Mouse (Mus musculus) layer of hippocampus, postnatal 10 days (tissue): Measurements from ENCODE around the gene Msi2. TPM values are rescaled to one million over a fixed set of nuclear protein-coding genes. Genes with fewer than 3 reads are reported as not detected.

Experiments
- DNase-seq, 2 experiments: peaks; one replicate each; pipeline ENCODE4 v3.0.0; 2021; ENCODE audit warnings: low spot score in 2 of 2
- total RNA-seq, 2 experiments: library from RNA; stranded (reverse); gene quantifications; 2 replicates each; pipeline ENCODE4 v1.2.3; 2021

Msi2 gene
- total RNA-seq, 2 experiments from 2014 or later: 97.4 to 97.6 TPM

DNA sequence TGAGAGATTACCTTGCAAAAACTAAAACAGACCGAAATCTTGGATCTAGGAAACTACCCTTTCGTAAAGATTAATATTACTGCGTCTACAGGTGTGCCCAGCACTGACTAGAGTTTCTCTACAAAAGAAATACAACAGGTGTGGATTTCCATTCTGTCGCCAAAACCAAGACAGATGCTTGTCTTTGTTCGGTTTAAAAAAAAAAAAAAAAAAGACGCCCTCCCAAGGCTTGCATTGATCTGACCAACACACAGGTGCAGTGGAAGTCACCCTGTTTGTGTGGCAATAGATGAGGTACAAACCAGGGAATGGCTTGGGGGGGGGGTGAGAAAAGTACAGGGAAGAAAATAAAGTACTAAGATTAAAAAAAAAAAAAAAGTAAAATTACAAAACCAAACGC, 4.2 kb downstream of the Msi2 start:
- no peak for DNase-seq

DNA sequence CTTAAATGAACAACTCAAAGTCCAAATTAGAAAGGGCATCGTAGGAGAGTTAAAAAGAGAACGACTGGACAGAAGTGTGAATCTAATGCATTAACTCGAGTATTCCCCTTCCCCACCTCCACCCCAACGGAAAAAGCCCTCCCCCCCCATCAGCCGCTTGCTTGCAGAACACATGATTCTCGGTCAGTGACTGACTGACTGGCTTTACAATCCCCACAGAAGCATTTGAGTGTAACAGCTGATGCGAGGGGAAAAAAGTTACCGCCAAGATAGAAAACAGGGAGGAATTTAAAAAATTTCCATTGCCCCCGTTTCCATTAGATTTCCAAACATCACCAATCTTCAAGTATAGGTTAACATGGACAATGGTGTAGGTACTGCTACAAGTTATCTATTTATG, 4.8 kb downstream of the Msi2 start:
- DNase-seq: no peak

DNA sequence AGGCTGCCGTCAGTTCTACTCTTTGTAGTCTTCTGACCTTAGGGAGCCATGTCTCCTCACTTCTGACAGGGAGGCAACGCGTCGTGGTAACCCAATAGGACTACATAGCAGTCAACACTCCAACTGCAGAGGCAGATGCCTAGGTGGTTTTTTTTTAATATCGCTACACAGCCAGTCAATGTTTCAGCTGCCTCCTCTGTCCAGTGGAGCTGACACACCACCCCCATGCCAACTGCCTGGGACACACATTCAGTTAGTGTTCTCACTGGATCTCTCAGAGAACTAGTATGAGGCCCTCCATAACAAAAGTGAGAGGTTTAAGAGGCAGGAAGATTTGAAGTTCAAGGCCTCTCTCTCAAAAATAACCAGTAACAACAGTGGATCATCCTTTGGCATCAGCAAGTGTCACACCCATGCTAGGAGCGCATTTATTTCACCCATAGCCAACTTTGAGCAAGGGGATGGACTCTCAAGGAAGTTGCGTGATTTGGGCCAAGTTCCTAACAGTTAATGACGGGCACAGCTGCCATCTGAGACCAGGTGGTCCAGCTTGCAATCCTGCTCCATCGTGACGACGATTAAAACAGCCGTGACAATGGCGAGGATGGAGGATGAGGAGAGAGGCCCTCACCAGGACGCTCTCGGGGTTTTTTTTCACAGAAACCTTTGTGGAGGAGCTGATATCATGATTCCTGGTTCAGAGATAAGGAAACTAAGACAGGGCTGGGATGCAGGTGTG, 8.3 kb downstream of the Msi2 start:
- DNase-seq: no peak

DNA sequence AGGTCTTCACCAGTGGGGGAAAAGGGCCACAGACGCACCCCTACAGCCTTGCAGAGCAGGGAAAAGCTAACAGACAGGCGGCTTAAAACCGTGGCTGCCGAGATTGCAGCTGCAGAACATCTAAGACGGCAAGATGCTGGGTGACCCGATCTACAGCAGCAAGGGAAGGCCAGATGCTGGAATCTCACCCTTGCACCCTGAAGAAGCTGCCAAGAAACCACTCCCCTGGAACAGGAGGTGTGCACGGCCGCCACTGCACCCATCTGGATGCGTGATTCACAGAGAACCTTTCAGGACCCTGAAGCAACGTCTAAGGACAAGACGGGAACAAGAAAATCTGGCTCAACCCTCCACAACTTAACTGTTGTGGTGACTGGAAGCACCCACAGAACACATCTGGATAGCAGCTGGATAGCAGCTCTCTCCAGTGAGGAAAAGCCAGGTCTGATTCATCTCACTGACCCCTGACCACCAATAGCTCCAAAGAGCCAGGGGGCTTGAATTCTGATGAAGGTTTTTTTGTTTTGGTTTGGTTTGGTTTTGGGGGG, 11.0 kb downstream of the Msi2 start:
- no peak for DNase-seq

DNA sequence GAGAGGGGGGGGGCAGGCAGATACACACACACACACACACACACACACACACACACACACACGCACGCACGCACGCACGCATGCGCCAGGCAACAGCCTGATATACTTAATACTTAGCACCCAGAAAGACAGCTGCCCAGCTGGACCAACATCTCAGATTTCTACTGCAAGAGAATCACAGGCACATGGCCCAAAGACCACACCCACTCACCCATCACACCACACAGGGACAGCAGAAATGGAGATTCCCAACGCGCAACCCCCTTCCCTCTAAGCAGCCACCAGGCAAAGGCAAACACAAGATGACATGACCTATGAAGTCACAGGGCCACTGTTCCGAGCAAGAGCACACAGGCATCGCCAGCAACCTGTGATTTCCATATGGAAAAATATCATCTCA, 13.6 kb downstream of the Msi2 start:
- no peak for DNase-seq

DNA sequence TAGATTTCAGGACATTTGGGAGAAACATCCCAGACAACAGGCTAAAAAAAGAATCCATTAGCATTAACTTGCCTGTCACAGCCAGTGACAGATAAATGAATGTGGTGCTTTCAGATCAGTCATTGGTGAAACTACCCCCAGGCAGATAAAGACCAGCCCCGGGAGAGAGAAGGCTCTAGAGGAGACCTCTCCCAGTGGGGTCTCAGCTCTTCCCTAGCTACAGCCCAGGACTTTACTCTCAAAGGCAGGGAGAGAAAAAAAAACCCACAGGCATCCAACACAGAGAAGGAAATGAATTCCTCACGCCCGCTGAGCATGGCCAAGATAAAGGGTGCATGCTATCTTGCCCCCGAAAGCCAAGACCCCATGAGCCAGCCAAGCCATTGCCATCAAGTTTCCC, 15.1 kb downstream of the Msi2 start:
- no peak for DNase-seq

DNA sequence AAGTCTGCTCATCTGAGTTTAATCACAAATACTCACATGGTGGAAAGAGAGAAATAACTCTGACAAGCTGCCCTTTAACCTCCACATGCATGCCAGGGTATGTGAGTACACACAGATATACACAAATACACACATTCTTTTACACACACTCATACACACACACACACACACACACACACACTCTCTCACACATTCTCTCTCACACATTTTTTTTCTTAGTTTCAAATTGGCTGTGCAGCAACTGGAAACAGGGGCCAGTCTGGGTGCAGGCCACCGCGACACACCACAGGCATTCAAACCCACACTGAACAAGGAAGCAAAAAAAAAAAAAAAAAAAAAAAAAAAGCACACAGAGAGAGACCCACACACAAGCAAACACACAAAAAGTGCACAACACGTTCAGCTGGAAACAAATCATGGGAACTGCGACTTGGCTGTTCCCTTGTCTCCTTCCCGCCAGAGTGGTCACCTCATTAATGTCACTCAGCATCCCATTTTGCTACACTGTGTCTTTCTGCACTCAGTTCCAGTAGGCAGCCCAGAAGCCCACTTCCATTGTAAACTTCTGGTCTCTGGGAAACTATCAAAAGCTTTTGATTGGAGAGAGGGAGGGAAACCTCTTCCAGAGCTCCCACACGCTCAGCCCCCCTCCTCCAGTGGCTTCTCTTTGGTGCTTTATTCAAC, 16.2 kb downstream of the Msi2 start:
- DNase-seq: no peak

DNA sequence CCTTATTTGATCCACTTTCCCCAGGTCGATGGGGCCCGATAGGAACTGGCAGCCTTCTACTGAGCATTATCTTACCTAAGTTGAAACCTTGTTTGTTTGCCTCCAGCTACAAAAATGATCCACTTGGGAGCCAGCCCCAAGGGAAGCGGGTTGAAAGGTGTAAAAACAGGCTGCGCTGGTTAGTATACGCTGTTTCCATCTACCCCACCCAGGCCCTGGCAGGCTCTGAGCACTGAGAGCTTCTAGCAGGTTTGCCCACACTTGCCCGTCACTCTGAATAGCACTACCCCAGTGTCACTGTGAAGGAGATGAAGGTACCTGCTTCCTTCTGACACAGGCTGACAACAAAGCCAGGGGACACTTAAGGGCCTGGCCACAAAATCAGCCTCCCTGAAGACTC, 17.3 kb downstream of the Msi2 start:
- DNase-seq: no peak

DNA sequence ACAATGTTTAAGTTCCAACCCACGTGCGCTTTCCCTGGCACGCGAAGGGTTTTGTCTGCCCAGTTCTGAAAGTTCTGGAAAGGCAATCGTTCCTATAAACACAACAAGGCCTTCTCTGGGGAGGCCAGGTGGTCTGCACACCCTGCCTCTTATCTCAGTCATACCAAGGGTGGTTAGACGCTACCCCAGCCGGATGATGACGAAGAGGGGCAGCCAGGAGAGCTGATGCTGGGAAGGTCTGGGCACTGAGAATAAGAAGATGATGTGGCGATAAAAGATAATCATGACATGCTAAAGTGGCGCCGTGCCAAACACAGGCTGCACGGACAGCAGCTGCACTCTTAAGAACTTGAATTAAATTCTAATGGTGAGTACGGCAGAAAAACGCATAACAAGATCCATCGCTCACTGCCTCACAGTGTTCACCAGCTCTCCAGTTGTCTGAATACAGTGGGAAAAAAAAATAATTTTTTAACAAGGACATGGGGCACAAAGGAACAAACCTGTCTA, 18.1 kb downstream of the Msi2 start:
- no peak for DNase-seq

DNA sequence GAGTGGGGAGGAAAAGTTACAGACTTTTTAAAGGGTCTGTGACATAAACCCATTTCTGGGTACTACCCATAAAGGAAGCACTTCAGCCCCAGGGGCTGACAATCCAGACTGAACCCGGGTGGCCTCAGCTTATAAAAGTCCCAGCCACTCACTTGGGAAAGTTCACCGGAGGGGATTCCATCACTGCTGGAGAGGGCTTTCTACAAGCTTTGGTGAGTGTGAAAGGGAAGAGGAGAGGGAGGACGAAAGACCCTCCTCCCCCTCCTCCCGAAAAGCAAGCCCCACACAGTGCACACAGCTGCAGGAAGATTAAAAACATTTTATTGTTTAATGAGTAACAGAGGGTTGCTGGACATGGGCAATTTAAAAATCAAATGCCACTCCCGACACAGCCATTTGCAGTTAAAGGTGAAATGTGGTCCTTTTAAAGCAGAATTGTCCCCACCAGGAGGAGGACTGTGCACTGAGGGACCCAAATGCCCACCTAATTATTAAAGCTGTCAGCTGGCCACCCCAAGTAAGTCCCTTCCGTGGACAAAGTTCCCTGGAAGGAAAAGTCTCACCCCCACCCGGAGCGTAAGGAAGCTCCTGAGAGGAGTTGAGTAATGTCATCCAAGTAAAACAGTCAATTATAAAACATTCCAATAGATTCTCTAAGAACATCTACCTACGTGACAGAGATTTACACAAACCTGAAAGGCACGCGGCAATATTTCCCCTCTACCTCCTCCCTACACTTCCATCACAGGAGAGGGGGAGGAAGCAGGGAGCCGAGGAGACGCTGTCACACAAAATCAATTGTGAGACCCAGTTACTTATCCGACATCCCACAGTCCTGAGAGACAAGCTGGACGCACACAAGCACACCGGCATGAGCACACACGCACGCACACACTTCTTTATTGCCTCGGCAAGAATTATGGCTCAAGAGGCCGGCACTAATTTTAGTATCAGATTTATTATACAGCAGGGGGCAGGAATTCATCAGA, 24.1 kb downstream of the Msi2 start:
- DNase-seq: no peak

DNA sequence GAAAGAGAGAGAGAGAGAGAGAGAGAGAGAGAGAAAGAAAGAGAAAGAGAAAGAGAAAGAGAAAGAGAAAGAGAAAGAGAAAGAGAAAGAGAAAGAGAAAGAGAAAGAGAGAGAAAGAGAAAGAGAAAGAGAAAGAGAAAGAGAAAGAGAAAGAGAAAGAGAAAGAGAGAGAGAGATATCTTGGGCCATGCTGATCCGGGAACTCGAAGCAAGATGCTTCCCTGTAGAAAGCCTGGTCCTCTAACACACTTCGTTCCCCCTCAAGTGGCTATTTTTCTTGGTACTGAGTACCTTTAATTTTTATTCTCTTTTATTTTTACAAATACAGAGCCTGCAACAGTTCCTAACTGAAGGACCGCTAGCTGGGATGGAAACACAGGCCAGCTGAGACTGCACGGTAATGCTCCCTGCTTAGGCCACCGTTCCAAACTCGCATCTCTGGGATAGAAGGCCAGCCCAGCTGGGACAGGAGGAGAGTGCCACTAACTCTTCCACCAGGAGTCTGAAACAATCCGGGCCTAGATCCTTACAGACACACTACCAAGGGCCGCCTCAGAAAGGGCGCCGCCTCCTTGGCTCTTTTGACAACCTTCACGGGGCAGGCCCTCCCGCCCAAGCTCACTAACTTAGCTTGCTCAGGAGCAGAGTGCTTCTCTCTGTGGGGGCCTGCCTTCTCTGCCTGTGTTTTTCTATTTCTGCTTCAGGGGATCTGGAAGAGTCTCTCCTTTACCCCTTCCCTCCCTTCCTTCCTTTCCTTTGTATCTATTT, 25.1 kb downstream of the Msi2 start:
- DNase-seq: no peak

DNA sequence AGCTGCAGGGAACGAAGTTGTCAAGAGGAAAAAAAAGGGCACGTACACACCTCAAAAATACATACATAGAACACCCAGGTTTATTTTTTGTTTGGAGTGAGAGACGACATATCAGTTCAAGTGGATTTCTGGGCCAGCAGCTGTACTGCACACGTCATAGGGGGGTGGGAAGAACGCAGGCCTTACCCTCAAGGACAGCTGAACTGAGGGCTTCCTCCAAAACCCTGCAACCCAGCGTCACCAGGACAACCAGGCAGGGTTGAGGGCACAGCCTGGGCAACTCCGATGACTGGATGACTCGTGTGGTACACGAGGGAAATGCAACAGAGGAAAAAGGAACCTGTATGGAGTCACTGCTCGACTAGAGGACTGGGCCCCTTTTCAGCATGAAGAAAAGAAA, 25.9 kb downstream of the Msi2 start:
- DNase-seq: no peak

DNA sequence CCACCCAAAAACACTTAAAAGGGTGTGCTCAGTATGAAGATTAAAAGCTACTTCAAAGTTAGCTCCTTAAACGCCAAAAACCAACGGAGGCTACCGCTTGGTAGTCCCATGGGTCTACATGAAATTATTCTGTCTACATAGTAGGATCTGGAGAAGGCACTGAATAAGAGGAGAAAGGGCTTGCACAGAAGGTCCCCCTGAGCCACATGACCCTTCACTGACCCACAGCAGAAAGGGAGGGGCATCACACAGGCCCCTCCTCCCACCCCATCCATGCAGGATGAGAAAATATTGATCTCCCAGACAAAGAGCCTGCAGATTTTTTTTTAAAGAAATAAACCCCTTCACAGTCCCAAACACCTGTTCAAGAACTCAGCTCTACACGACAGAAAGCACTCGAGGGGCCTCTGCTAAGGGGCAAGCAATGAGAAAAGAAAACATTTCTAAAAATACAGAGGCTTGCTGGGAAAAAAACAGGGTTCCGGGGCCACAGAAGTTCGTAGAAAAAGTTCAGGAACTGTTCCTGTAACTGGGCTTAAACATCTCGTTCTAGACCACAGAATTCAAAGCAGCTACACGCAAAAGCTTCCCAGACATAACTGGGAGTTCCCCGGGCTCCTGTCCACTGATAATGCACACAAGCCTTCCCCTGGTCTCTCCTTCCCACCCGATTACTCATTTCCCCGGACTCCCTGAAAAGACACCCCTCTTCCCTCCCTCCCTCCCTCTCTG, 27.6 kb downstream of the Msi2 start:
- no peak for DNase-seq

DNA sequence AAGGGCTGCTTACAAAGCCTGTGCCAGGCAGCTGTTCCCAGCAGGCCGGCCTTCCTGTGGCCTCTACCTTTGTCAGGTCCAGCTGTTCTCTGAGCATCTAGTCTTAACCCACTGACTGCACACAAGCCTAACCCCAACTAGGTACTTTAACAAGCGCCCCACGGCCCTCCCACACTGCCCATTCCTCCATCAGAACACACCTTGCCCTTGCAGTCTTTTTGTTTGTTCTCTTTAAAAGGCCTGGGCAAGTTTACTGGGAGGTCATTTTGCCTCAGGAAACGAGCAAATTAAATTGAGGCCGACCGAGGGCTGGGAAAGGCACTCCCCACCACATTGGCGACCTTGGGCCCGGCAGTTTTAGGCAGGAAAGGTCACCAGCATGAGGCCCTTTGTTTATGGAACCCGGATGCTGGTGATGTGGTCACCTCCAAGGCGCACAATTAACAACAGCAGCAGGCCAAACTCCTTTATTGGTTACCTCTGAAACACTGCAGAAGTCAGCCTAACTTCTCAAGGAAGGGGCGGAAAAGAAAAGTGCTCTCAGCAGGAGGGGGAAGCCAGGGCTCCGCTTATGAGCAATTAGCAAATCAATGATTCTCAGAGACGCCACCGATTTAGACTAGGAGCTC, 28.4 kb downstream of the Msi2 start:
- no peak for DNase-seq

DNA sequence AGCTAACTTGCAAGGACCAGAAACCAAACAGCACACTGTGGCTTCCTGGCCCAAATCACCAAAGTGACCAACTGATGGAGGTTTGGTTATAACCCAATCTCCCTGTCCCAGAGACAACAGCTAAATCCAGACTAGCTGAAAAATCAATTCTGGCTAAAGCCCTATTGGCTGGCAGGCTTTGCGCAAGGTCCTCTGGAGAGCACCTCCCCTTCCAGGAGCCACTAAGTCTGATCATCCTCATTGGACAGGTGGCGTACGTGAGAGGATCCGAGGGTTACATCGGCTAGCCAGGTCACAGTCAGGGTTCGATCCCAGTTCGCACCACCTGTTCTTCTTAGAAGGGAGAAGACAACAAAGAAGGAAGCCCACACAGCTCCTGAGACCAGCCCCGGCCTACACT, 29.7 kb downstream of the Msi2 start:
- no peak for DNase-seq

DNA sequence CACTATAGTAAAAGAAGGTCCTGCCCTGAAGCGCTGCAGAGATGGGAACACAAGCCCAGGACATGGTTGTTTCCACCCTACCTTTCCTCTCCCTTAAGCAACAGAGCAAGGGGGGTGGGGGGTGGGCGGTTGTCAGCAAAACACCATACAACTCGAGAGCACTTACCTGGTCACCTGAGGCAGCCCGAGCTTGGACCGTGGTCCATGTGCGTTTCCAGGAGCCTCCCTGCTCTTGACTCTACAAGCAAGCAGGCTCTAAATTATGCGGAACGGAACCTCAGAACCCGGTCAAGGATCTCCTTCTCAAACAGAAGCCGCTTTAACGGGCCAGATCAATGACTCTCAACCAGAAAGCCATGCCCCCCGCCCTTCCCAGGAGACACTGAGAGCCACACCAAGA, 30.6 kb downstream of the Msi2 start:
- no peak for DNase-seq

DNA sequence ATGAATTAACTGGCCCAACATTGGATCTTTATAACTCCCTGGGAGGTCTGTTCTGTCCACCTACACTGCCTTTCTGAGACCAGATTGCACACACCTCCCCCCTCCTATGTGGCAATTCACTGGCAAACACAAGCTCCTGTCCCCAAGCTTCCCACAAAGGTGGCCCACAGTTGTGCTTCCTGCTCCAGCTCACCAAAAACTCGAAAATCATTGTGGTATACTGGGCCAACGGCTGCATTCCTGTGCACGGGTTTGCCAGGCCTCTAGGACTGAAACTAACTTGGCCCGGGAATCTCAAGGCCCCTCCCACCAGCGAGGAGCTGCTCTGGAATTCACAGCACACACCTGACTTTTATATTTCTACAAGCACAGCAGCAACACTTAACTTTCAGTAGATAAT, 31.3 kb downstream of the Msi2 start:
- DNase-seq: no peak

DNA sequence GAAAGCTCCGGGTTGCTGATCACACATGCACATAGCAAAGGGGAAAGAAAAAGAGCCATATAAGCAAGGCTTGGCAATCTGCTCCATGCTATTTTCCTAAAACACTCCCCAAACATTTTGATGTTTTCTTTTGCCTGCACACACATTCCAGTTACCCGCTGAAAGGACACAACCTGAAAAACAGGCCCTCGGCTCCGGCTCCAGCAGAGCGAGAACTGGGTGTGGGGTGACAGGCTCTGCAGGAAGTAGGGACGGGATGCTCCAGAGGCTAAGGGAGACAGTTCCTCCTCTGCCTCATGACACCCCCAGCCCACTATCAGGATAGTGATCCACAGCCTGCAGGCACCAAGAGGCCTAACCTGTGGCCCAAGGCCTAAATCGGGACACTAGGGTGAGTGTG, 32.3 kb downstream of the Msi2 start:
- DNase-seq: no peak

DNA sequence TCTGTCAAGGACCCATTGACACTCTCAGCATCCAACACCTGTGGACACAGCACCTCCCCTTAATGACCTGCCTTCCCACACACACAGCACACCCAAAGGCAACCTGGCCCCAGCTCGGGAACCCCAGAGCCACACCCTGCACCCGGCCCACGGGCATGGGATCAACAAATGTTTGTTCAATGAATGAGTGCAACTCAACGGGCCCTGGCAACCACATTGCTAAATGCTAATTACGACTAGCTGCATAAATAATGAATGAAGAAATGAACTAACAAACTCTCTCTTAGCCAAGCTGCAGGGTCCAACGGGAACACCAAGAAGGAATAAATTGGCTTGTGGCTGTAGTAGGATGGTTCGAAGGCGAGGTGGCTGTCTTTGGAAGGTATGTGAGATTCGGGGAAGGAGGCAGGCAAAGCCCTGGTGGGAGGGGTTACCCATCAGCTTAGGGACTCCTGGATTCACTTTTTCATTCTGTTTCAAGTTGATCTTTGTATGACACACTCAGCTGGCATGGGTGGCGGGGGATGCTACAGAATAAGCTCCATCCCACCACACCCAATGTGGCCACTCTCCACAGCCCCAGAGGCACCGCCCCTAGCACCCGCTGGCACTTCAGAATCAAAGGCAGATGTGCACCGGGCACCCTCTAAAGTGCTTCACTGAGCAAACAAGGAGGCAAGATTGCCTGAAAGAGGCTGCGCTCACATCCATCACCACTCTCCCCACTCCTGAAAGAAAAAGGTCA, 35.1 kb downstream of the Msi2 start:
- DNase-seq: peak; percentile 30 to 33
